Mouse (Mus musculus): ENCODE results near the gene Agtrap.

The Agtrap gene

GRCm38 (mm10) chr4:148087091-148087906 lies 532 bp downstream of the Agtrap start:
- ChIA-PET CTCF (interaction anchor here in 3 of 4 experiments (0.5 to 2.2 kb wide), 9 partner anchors 12 to 498 kb away, joined by 3 to 9 read pairs (median 3); no protein-coding TSS in a partner anchor), POLR2A (interaction anchor here (0.7 to 8.9 kb wide), 27 partner anchors 9 to 201 kb away, joined by 3 to 143 read pairs (median 5); partner anchors contain the start of genes Clcn6 (in 2 of the 4), Fbxo6 (in 2 of the 4), Mthfr (in 2 of the 4) and Disp3 (in 1 of the 4))

DNA sequence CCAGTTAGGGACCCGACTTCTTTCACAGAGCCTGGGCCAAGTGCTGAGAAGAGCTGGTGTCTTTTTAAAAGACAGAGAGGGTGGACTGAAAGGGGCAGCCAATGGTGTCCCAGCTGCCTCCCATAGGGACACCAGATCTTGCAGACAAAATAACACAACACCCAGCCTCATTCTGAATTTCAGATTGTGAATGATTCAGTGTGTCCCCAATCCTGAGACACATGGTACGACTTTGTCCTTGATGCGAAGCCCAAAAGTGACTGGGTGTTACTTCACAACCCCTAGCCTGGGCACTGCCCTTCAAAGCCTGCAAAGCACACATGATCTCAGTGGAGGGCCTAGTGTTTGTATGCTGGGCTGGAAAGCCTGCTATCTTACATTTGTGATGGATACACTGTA lies 1.9 kb downstream of the Agtrap start:
- CTCF ChIA-PET: interaction anchor here in 2 of 4 experiments (0.6 to 1.4 kb wide), 4 partner anchors 9 to 84 kb away, joined by 3 to 6 read pairs (median 4); no protein-coding TSS in a partner anchor

DNA sequence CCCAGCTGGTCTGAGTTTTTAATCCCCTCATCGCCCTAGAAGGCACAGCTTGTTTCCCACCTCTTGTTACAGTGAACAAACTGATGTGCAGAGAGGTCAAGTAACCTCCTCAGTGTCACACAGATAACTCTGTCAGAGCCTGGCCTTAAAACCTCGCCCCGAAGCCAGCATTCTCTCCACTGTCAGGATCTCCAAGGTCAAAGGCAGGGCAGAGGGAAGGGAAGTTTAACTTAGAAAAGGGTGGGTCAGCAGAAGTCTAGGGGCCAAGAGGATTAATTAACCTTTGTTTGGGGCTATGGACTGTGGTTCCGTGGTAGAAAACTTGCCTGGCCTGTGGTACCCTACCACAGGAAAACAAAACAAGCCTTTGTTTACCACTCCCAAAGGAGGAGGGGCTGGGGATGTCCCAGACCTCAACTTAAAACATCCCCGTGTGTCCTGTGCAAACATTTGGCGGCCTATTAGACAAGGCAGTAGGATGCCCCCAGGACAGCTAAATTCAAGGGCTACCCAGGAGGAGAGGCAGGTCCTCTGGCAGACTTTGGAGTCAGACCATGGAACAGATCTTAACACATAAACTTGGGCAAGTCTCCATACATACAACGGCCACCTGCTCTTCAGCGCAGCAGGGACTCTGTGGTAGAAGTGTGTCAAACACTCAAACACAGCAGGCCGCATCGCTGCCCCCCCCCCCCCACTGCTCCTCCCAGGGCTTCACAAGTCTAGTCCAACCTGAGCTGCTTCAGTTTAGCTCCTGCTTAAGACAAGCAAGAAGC lies 2.5 kb downstream of the Agtrap start:
- ChIA-PET CTCF (interaction anchor here in 3 of 4 experiments (0.6 to 2.3 kb wide), 9 partner anchors 9 to 125 kb away, joined by 3 to 10 read pairs (median 5); no protein-coding TSS in a partner anchor), POLR2A (interaction anchor here (0.6 to 8.9 kb wide), 54 partner anchors 8 to 638 kb away, joined by 3 to 143 read pairs (median 6); partner anchors contain the start of genes Clcn6 (in 3 of the 4), Mthfr (in 3 of the 4), Fbxo6 (in 2 of the 4) and Plod1 (in 2 of the 4))

More for the DNA sequence above, 1.9 kb downstream of the Agtrap start:
- POLR2A ChIA-PET: interaction anchor here (0.6 to 8.9 kb wide), 26 partner anchors 7 to 433 kb away, joined by 3 to 143 read pairs (median 6); partner anchors contain the start of genes Clcn6 (in 3 of the 4), Mthfr (in 3 of the 4), Fbxo2 (in 1 of the 4) and Fbxo44 (in 1 of the 4)

- CTCF ChIA-PET: interaction anchor here (0.6 to 2.3 kb wide), 18 partner anchors 9 to 590 kb away, joined by 3 to 10 read pairs (median 4); partner anchors contain the start of gene Disp3 (in 1 of the 4)
- POLR2A ChIA-PET: interaction anchor here (0.5 to 8.9 kb wide), 72 partner anchors 8 to 639 kb away, joined by 3 to 143 read pairs (median 5); partner anchors contain the start of genes Clcn6 (in 3 of the 4), Mthfr (in 3 of the 4), Fbxo6 (in 2 of the 4) and Plod1 (in 2 of the 4)
Measured at GRCm38 (mm10) chr4:148084261-148084714, 3.5 kb downstream of the Agtrap start.

- ChIA-PET POLR2A (interaction anchor here (0.6 to 8.9 kb wide), 56 partner anchors 7 to 653 kb away, joined by 3 to 143 read pairs (median 5); partner anchors contain the start of genes Clcn6 (in 3 of the 4), Mthfr (in 3 of the 4), Disp3 (in 1 of the 4) and Fbxo2 (in 1 of the 4)), CTCF (interaction anchor here (0.6 to 2.3 kb wide), 30 partner anchors 8 to 1553 kb away, joined by 3 to 10 read pairs (median 4); partner anchors contain the start of genes Clcn6 (in 1 of the 4), Disp3 (in 1 of the 4), Fbxo2 (in 1 of the 4) and Fbxo44 (in 1 of the 4))
Measured at GRCm38 (mm10) chr4:148083176-148083899, 4.5 kb downstream of the Agtrap start.

GRCm38 (mm10) chr4:148082257-148083044 lies 5.4 kb downstream of the Agtrap start:
- CTCF ChIA-PET: interaction anchor here (0.6 to 2.3 kb wide), 34 partner anchors 7 to 1552 kb away, joined by 3 to 10 read pairs (median 4); partner anchors contain the start of genes Clcn6 (in 1 of the 4), Disp3 (in 1 of the 4), Fbxo2 (in 1 of the 4) and Fbxo44 (in 1 of the 4)
- POLR2A ChIA-PET: interaction anchor here (0.6 to 8.9 kb wide), 44 partner anchors 6 to 532 kb away, joined by 3 to 143 read pairs (median 5); partner anchors contain the start of genes Clcn6 (in 3 of the 4), Mthfr (in 3 of the 4), Fbxo6 (in 2 of the 4) and Disp3 (in 1 of the 4)

GRCm38 (mm10) chr4:148081201-148081600 lies 6.6 kb downstream of the Agtrap start:
- ChIA-PET CTCF (interaction anchor here in 2 of 4 experiments (1.1 to 1.7 kb wide), 2 partner anchors 11 to 18 kb away, joined by 3 to 4 read pairs; no protein-coding TSS in a partner anchor), POLR2A (interaction anchor here in 2 of 4 experiments (1.3 to 8.9 kb wide), 4 partner anchors 12 to 42 kb away, joined by 3 to 143 read pairs (median 29); partner anchors contain the start of genes Clcn6 (in 1 of the 2) and Mthfr (in 1 of the 2))

DNA sequence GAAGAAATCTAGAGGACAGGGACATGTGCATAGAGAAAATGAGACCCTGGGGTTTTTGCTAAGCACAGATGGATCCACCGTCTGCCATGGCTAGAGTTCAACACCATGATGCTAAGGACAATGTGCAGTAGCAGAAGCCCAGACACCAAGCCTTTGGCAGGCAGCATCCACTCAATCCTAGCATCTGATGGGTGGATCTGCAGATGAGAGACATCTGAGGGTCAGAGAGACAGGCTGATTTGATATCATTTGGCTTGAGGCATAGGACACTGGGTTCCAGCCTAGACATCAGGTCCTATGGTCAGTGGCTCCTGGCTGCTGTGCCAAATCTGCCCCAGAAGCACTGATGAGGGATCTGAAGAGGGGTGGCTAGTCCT lies 7.2 kb downstream of the Agtrap start:
- CTCF ChIA-PET: interaction anchor here in 1 of 4 experiments (1.1 to 1.4 kb wide), 3 partner anchors 9 to 121 kb away, joined by 4 to 5 read pairs (median 4); no protein-coding TSS in a partner anchor
- POLR2A ChIA-PET: interaction anchor here in 2 of 4 experiments (1.2 to 8.9 kb wide), 5 partner anchors 8 to 42 kb away, joined by 3 to 143 read pairs (median 4); partner anchors contain the start of genes Clcn6 (in 1 of the 2) and Mthfr (in 1 of the 2)

DNA sequence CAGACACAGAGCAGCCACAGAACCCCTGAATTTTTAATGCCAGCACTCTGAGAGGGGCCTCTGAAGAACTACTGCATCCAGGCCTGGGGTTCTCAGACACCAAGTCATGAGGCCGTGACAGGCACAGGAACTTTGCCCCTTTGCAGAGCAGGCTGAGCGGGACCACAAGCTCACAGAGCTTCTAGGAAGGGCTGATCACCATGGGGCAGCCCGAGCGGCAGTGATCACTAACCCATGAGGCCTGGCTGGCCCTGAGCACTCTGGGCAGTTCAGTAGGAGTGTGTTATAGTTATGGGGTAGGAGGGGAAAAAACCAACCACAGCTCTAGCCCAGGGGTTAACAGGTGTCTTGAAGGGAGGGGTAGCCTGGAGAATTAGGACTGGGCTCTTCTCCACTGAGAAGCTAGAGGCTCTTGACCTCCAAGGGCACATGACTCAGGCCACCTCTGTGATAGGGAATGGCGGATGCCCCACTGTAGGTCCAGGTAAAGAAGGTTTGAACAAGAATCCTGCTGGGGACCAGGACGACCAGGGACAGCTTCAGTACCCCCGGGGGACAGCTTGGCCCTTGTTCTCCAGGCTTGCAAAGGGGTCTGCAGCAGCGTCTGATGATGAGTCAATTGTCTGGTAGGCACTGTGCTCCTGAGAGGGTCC lies 7.8 kb downstream of the Agtrap start:
- POLR2A ChIA-PET: interaction anchor here in 3 of 4 experiments (0.8 to 1.5 kb wide), 5 partner anchors 9 to 33 kb away, joined by 3 to 6 read pairs (median 3); no protein-coding TSS in a partner anchor
- CTCF ChIA-PET: interaction anchor here in 1 of 4 experiments (0.5 to 1.4 kb wide), 6 partner anchors 9 to 508 kb away, joined by 3 to 5 read pairs (median 4); no protein-coding TSS in a partner anchor

DNA sequence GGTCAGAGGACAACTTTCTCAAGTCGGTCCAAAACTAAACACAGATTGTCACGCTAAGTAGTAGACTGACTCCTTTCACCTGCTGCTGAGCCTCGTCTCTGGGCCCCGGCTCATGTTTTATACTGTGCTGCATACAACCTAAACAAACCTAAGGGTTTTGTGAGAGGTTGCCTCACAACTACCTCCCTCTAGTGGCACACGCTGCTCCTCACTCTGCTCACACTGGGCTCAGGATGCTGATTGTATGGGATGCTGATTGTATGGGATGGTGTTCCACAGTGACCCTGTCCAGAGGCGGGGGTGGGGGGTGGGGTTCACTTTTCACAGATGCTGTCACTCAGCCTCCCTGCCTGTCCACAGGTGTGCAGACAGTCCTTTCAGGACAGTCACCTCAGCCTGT lies 8.6 kb downstream of the Agtrap start:
- CTCF ChIA-PET: interaction anchor here in 1 of 4 experiments (1.0 to 1.4 kb wide), 3 partner anchors 13 to 120 kb away, joined by 3 to 4 read pairs (median 3); no protein-coding TSS in a partner anchor
- POLR2A ChIA-PET: interaction anchor here in 3 of 4 experiments (0.8 to 1.5 kb wide), 5 partner anchors 10 to 32 kb away, joined by 3 to 6 read pairs (median 3); no protein-coding TSS in a partner anchor

- POLR2A ChIA-PET: interaction anchor here (0.7 to 4.7 kb wide), 51 partner anchors 8 to 359 kb away, joined by 3 to 89 read pairs (median 5); partner anchors contain the start of genes Agtrap (in 2 of the 4), Clcn6 (in 2 of the 4), Mthfr (in 2 of the 4) and Fbxo2 (in 1 of the 4)
- CTCF ChIA-PET: interaction anchor here (0.8 to 2.4 kb wide), 11 partner anchors 10 to 212 kb away, joined by 3 to 11 read pairs (median 4); partner anchors contain the start of gene Disp3 (in 2 of the 4)
Measured at GRCm38 (mm10) chr4:148075881-148076280, 11.9 kb downstream of the Agtrap start.

DNA sequence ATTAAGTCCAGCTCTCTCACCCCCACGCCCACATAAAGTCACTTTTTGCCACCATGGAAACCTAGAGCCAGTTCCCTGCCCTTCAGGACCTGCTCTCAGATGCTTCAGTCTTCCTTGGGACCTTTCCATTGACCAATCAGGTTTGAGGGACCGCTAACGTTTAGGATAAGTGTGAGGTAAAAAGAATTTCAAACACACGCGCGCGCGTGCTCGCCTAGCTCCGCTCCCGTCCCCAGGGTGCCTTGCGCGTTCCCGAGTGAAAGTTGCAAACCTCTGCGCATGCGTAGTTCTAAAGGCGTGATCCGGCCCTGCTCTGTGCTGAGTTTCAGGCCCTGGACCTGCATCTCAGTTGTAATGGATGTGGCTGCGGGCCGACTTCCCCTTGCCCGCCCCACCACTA lies 12.6 kb downstream of the Agtrap start:
- CTCF ChIA-PET: interaction anchor here (0.7 to 2.4 kb wide), 19 partner anchors 9 to 305 kb away, joined by 3 to 11 read pairs (median 4); partner anchors contain the start of gene Disp3 (in 1 of the 4)
- POLR2A ChIA-PET: interaction anchor here (0.6 to 4.7 kb wide), 47 partner anchors 9 to 134 kb away, joined by 3 to 89 read pairs (median 5); partner anchors contain the start of genes Agtrap (in 2 of the 4), Clcn6 (in 2 of the 4), Mthfr (in 2 of the 4) and Fbxo2 (in 1 of the 4)

DNA sequence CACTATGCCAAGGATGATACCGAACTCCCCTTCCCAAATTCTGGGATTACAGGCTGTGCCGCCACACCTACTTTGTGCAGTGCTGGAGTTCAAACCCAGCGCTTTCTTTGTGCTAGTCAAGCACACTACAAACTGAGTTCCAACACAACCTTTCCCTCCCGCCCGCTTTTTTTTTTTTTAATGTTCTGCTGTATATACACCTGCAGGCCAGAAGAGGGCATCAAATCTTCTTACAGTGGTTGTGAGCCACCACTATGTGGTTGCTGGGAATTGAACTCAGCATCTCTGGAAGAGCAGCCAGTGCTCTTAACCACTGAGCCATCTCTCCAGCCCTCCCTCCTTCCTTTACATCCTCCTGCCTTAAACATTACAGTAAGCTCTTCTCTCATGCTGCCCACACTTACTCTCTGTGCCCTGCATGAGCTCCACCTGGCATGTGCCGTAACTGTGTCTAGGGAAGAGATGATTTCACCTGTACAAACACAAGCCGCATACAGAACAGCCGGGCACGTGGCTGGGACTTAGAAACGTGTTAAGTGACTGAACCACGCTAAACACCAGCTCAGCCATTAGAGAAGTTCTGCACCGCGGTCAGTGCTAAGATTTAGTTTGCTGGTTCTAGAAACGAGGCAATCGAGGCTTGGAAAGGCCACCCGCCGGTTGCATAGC lies 13.2 kb downstream of the Agtrap start:
- POLR2A ChIA-PET: interaction anchor here (0.6 to 4.7 kb wide), 41 partner anchors 8 to 133 kb away, joined by 3 to 89 read pairs (median 5); partner anchors contain the start of genes Agtrap (in 2 of the 4), Clcn6 (in 2 of the 4), Mthfr (in 2 of the 4) and Fbxo2 (in 1 of the 4)

More for the DNA sequence above, 13.2 kb downstream of the Agtrap start:
- CTCF ChIA-PET: interaction anchor here (0.7 to 2.4 kb wide), 20 partner anchors 9 to 306 kb away, joined by 3 to 11 read pairs (median 4); partner anchors contain the start of gene Disp3 (in 1 of the 4)
